Mouse (Mus musculus) layer of hippocampus, adult 9-10 months (tissue): ENCODE measurements around the gene 1700123O20Rik.

Experiments
- DNase-seq: peaks from one replicate; pipeline ENCODE4 v3.0.0; 2022; ENCODE audit warnings: low spot score

The 1700123O20Rik gene

GRCm38 (mm10) chr14:54678657-54679304 is 7.2 kb upstream of the 1700123O20Rik start:
- no peak for DNase-seq

- DNase-seq = no peak
Observed at GRCm38 (mm10) chr14:54682396-54682795, 3.6 kb upstream of the 1700123O20Rik start.

- no peak for DNase-seq
Observed at GRCm38 (mm10) chr14:54685471-54685870, 545 bp upstream of the 1700123O20Rik start.

- DNase-seq = peak; percentile 100
Observed at GRCm38 (mm10) chr14:54686522-54687143, 617 bp downstream of the 1700123O20Rik start, which contains the start of gene Acin1. Acin1 (minus strand) TSS chr14:54686931.

GRCm38 (mm10) chr14:54687251-54687650 is 1.2 kb downstream of the 1700123O20Rik start:
- DNase-seq = no peak

GRCm38 (mm10) chr14:54695042-54695441 is 9.0 kb downstream of the 1700123O20Rik start:
- no peak for DNase-seq

- DNase-seq = no peak
Observed at GRCm38 (mm10) chr14:54696752-54697151, 10.7 kb downstream of the 1700123O20Rik start.

- no peak for DNase-seq
Observed at GRCm38 (mm10) chr14:54698733-54699132, 12.7 kb downstream of the 1700123O20Rik start, which contains the start of gene Gm29776. Gm29776 (minus strand) TSS chr14:54698833.

- no peak for DNase-seq
Observed at GRCm38 (mm10) chr14:54699586-54699985, 13.6 kb downstream of the 1700123O20Rik start.

GRCm38 (mm10) chr14:54701298-54701697 is 15.3 kb downstream of the 1700123O20Rik start:
- peak; percentile 33 for DNase-seq

- DNase-seq = no peak
Observed at GRCm38 (mm10) chr14:54703207-54703606, 17.2 kb downstream of the 1700123O20Rik start.

GRCm38 (mm10) chr14:54705844-54706243 is 19.8 kb downstream of the 1700123O20Rik start:
- DNase-seq = no peak

GRCm38 (mm10) chr14:54706589-54707320 is 20.7 kb downstream of the 1700123O20Rik start:
- no peak for DNase-seq

- no peak for DNase-seq
Observed at GRCm38 (mm10) chr14:54709054-54709453, 23.0 kb downstream of the 1700123O20Rik start.

GRCm38 (mm10) chr14:54712074-54712473 is 26.1 kb downstream of the 1700123O20Rik start, which contains the start of gene Cebpe:
Cebpe (minus strand) TSS chr14:54712174.
- DNase-seq = no peak

GRCm38 (mm10) chr14:54712861-54713260 is 26.8 kb downstream of the 1700123O20Rik start:
- no peak for DNase-seq

GRCm38 (mm10) chr14:54714121-54714520 is 28.1 kb downstream of the 1700123O20Rik start:
- DNase-seq = peak; percentile 85

GRCm38 (mm10) chr14:54714617-54715081 is 28.6 kb downstream of the 1700123O20Rik start:
- DNase-seq = no peak

- DNase-seq = no peak
Observed at GRCm38 (mm10) chr14:54715402-54715801, 29.4 kb downstream of the 1700123O20Rik start.

- DNase-seq = no peak
Observed at GRCm38 (mm10) chr14:54720041-54720440, 34.0 kb downstream of the 1700123O20Rik start.

GRCm38 (mm10) chr14:54720654-54721350 is 34.8 kb downstream of the 1700123O20Rik start:
- DNase-seq = no peak

- no peak for DNase-seq
Observed at GRCm38 (mm10) chr14:54721711-54722110, 35.7 kb downstream of the 1700123O20Rik start.
